Mouse (Mus musculus): ENCODE results near the gene Ppp1r13l. TPM values are rescaled to one million over a fixed set of nuclear protein-coding genes. Genes with fewer than 3 reads are reported as not detected.
A peak's percentile ranks its signal among the peaks of the same experiment; 100 is the strongest.

The Ppp1r13l gene
- polyA plus RNA-seq (2016; fragmentation: Nextera tagmentation; extraction: Ambion mirVana): 3.1 and 3.2 TPM in 2 replicates

GRCm38 (mm10) chr7:19359299-19359891 lies at the start of gene Ppp1r13l, which contains the start of gene Cd3eap:
Gene Ppp1r13l, plus strand, starts transcription at chr7:19359749.
Gene Cd3eap, minus strand, starts transcription at chr7:19359483.
- peak within 1 kb of the TSS; percentile 99 for H3K4me2 ChIP-seq (replicated peaks)
- H3K27ac ChIP-seq: no peak within 1 kb of the TSS
- ATAC-seq (ENCODE audit: low FRiP score, low read depth): peak; percentile 70
- H3K9ac ChIP-seq: peak within 1 kb of the TSS; percentile 63
- H3K4me3 ChIP-seq: peak within 1 kb of the TSS; percentile 67
- peaks cover 29% of the 10 kb centered on the region for H3K4me1 ChIP-seq
- H3K9me3 ChIP-seq: no peaks in the 10 kb centered on the region
- WGBS: under 1% methylated on average over 31 of the region's 31 CpGs
- peaks cover 31% of the 10 kb centered on the region for H3K36me3 ChIP-seq
- H3K27me3 ChIP-seq (replicated peaks): no peaks in the 10 kb centered on the region

GRCm38 (mm10) chr7:19309884-19310641 lies 49.5 kb upstream of the Ppp1r13l start, which contains the start of gene Fosb:
Gene Fosb, minus strand, starts transcription at chr7:19310051.
- Histone ChIP-seq H3K27me3 (replicated peaks) (peaks cover 56% of the 10 kb centered on the region), H3K9ac (peak within 1 kb of the TSS; percentile 44), H3K27ac (no peak within 1 kb of the TSS), H3K4me2 (replicated peaks) (peak within 1 kb of the TSS; percentile 90), H3K36me3 (no peaks in the 10 kb centered on the region), H3K9me3 (no peaks in the 10 kb centered on the region), H3K4me1 (peaks cover 24% of the 10 kb centered on the region), H3K4me3 (peak within 1 kb of the TSS; percentile 68)
- peak; percentile 83 for ATAC-seq (ENCODE audit: low FRiP score, low read depth)
- under 1% methylated on average over 49 of the region's 49 CpGs for WGBS

DNA sequence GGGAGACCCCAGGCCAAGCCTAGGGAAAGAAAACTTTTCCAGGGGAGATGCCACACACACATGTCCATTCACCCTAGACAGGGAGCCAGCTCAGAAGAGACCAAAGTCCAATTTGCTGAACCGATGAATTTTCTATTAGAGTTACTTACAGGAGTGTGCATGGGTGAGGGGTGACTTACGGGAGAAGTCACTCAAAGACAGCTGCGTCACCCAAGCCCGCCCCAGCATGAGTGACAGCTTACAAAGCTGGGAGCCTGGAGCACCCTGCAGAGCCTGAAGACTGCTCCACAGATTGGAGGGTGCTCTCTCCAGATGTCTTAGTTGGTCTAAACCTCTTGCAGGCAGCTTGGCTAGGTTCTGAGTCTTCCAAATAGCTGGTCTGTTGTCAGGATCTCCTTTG lies 47.6 kb upstream of the Ppp1r13l start:
- WGBS: 44% methylated on average over 4 of the region's 4 CpGs
- H3K4me2 ChIP-seq (replicated peaks): no peak overlapping the region
- H3K27me3 ChIP-seq (replicated peaks): peaks cover 40% of the 10 kb centered on the region
- H3K9me3 ChIP-seq: no peaks in the 10 kb centered on the region
- H3K4me3 ChIP-seq: no peak overlapping the region
- H3K27ac ChIP-seq: no peak overlapping the region
- H3K9ac ChIP-seq: no peak overlapping the region
- H3K36me3 ChIP-seq: no peaks in the 10 kb centered on the region
- no peak for ATAC-seq (ENCODE audit: low FRiP score, low read depth)
- H3K4me1 ChIP-seq: peaks cover 28% of the 10 kb centered on the region

DNA sequence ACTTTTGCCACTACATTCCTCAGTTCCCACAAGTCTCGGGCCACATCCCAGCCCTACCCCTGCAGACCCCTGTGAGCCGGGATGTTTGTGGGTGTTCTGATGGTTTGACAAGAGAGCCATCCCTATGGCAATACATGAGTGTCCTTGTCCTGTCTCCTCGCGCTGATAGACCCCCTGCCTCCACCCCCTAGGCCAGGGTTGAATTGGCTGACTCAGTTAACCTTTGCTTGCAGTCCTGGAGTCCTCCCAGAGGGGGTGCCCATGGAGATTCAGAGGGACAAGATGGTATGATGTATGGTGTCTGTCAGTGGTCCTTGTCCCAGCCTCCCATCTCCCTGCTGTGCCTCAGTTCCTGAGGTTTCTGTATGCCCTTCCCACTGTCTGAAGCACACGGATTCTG lies 45.5 kb upstream of the Ppp1r13l start:
- Histone ChIP-seq H3K27me3 (replicated peaks) (peaks cover 44% of the 10 kb centered on the region), H3K4me3 (no peak overlapping the region), H3K9ac (no peak overlapping the region), H3K4me2 (replicated peaks) (no peak overlapping the region), H3K27ac (no peak overlapping the region), H3K4me1 (peaks cover 15% of the 10 kb centered on the region), H3K36me3 (no peaks in the 10 kb centered on the region), H3K9me3 (no peaks in the 10 kb centered on the region)
- ATAC-seq (ENCODE audit: low FRiP score, low read depth): no peak
- 51% methylated on average over 5 of the region's 5 CpGs for WGBS

GRCm38 (mm10) chr7:19316451-19317161 lies 42.9 kb upstream of the Ppp1r13l start:
- Histone ChIP-seq H3K4me2 (replicated peaks) (no peak overlapping the region), H3K36me3 (no peaks in the 10 kb centered on the region), H3K27me3 (replicated peaks) (peaks cover 41% of the 10 kb centered on the region), H3K4me1 (peaks cover 15% of the 10 kb centered on the region), H3K27ac (no peak overlapping the region), H3K4me3 (no peak overlapping the region), H3K9ac (0 out of 2 replicates have a peak overlapping the region, but pooled peaks have one; percentile 13), H3K9me3 (no peaks in the 10 kb centered on the region)
- WGBS: 49% methylated on average over 14 of the region's 14 CpGs
- ATAC-seq (ENCODE audit: low FRiP score, low read depth): no peak

DNA sequence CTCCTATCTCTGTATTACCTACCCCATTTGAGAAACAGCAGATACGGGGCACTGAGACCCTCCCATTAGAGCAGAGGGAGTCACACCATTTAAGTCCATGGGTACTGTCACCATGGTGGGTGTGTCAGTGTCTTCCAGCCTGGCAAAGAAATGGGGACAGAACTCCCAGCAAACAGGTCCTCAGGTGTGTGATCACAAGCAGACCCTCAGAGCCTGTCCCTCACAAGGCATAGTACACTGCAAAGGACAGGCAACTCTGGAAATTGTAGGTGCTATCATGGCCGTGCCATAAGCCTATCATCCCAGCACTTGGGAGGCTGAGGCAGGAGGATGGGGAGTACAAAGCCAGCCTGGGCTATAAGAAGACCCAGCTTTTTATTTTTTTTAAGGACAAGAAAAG lies 41.3 kb upstream of the Ppp1r13l start:
- Histone ChIP-seq H3K27me3 (replicated peaks) (peaks cover 31% of the 10 kb centered on the region), H3K4me3 (no peak overlapping the region), H3K4me1 (peaks cover 15% of the 10 kb centered on the region), H3K27ac (no peak overlapping the region), H3K36me3 (no peaks in the 10 kb centered on the region), H3K4me2 (replicated peaks) (no peak overlapping the region), H3K9me3 (no peaks in the 10 kb centered on the region), H3K9ac (no peak overlapping the region)
- 66% methylated on average over 2 of the region's 2 CpGs for WGBS
- no peak for ATAC-seq (ENCODE audit: low FRiP score, low read depth)

- Histone ChIP-seq H3K4me3 (no peak overlapping the region), H3K9ac (no peak overlapping the region), H3K27me3 (replicated peaks) (peaks cover 27% of the 10 kb centered on the region), H3K27ac (no peak overlapping the region), H3K9me3 (no peaks in the 10 kb centered on the region), H3K36me3 (no peaks in the 10 kb centered on the region), H3K4me2 (replicated peaks) (no peak overlapping the region), H3K4me1 (peaks cover 15% of the 10 kb centered on the region)
- WGBS: 81% methylated on average over 7 of the region's 7 CpGs
- ATAC-seq (ENCODE audit: low FRiP score, low read depth): no peak
These were observed 40.9 kb upstream of the Ppp1r13l start for GRCm38 (mm10) chr7:19318676-19319075.

GRCm38 (mm10) chr7:19319458-19319857 lies 40.1 kb upstream of the Ppp1r13l start:
- no peaks in the 10 kb centered on the region for H3K9me3 ChIP-seq
- peak; percentile 77 for ATAC-seq (ENCODE audit: low FRiP score, low read depth)
- H3K4me3 ChIP-seq: peak overlapping the region; percentile 41
- no peaks in the 10 kb centered on the region for H3K36me3 ChIP-seq
- H3K4me2 ChIP-seq (replicated peaks): peak overlapping the region; percentile 81
- WGBS: 24% methylated on average over 9 of the region's 9 CpGs
- peak overlapping the region; percentile 57 for H3K9ac ChIP-seq
- no peak overlapping the region for H3K27ac ChIP-seq
- H3K27me3 ChIP-seq (replicated peaks): peaks cover 21% of the 10 kb centered on the region
- H3K4me1 ChIP-seq: peaks cover 15% of the 10 kb centered on the region

- peak; percentile 93 for ATAC-seq (ENCODE audit: low FRiP score, low read depth)
- H3K9ac ChIP-seq: peak overlapping the region; percentile 57
- peak overlapping the region; percentile 41 for H3K4me3 ChIP-seq
- WGBS: under 1% methylated on average over 41 of the region's 41 CpGs
- H3K9me3 ChIP-seq: no peaks in the 10 kb centered on the region
- H3K4me2 ChIP-seq (replicated peaks): peak overlapping the region; percentile 81
- peaks cover 21% of the 10 kb centered on the region for H3K27me3 ChIP-seq (replicated peaks)
- no peak overlapping the region for H3K27ac ChIP-seq
- H3K36me3 ChIP-seq: no peaks in the 10 kb centered on the region
- peaks cover 15% of the 10 kb centered on the region for H3K4me1 ChIP-seq
These were observed 39.6 kb upstream of the Ppp1r13l start for GRCm38 (mm10) chr7:19319906-19320305.

DNA sequence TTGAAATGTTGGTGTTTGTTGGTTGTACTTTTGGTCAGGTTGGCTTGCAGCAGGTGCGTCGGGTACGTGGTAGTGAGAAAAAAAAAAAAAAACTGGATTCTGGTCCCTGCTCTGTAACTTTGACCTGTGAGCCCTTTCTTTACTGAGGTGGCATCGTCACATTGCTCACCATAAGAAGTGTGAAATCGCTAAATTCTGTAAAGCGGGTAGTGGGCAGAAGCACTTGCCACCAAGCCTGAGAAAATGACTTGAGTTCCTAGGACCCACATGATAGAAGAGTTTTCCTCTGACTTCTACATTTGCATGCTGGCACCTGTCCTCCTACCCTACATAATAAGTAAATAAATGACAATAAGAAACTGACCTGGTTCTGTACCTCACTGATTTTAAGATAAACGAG lies 38.9 kb upstream of the Ppp1r13l start:
- Histone ChIP-seq H3K27me3 (replicated peaks) (peaks cover 21% of the 10 kb centered on the region), H3K9me3 (no peaks in the 10 kb centered on the region), H3K4me2 (replicated peaks) (peak overlapping the region; percentile 81), H3K4me3 (no peak overlapping the region), H3K4me1 (peaks cover 15% of the 10 kb centered on the region), H3K27ac (no peak overlapping the region), H3K9ac (no peak overlapping the region), H3K36me3 (no peaks in the 10 kb centered on the region)
- no peak for ATAC-seq (ENCODE audit: low FRiP score, low read depth)
- 40% methylated on average over 7 of the region's 7 CpGs for WGBS

DNA sequence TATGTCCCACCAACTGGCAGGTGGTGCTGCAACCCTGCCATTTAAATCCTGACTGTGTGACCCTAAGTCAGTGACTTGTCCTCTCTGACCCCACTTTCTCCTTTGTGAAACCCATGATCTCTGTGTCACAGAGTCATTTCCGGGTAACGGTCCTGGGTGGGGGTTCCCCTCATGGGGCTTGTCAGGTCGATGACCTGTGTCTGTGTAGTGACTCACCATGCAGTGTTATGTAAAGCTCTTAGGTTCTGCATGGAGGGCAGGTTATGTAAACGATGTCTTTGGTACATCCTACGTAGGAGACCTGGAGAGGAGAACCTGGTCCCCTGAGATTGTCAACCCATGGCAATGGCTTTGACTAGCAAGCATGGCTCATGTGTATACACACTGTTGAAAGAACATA lies 38.1 kb upstream of the Ppp1r13l start:
- no peak overlapping the region for H3K9ac ChIP-seq
- 70% methylated on average over 5 of the region's 5 CpGs for WGBS
- peaks cover 16% of the 10 kb centered on the region for H3K4me1 ChIP-seq
- no peak overlapping the region for H3K27ac ChIP-seq
- H3K4me2 ChIP-seq (replicated peaks): no peak overlapping the region
- H3K36me3 ChIP-seq: no peaks in the 10 kb centered on the region
- ATAC-seq (ENCODE audit: low FRiP score, low read depth): no peak
- H3K9me3 ChIP-seq: no peaks in the 10 kb centered on the region
- H3K27me3 ChIP-seq (replicated peaks): peaks cover 21% of the 10 kb centered on the region
- no peak overlapping the region for H3K4me3 ChIP-seq

- peaks cover 18% of the 10 kb centered on the region for H3K27me3 ChIP-seq (replicated peaks)
- ATAC-seq (ENCODE audit: low FRiP score, low read depth): no peak
- peaks cover 24% of the 10 kb centered on the region for H3K4me1 ChIP-seq
- no peaks in the 10 kb centered on the region for H3K9me3 ChIP-seq
- WGBS: 53% methylated on average over 9 of the region's 9 CpGs
- H3K4me2 ChIP-seq (replicated peaks): no peak overlapping the region
- H3K27ac ChIP-seq: no peak overlapping the region
- no peak overlapping the region for H3K9ac ChIP-seq
- no peak overlapping the region for H3K4me3 ChIP-seq
- no peaks in the 10 kb centered on the region for H3K36me3 ChIP-seq
These were observed 37.1 kb upstream of the Ppp1r13l start for GRCm38 (mm10) chr7:19322489-19322888.
